Mouse (Mus musculus) Patski (cell line): ENCODE results near the gene Slx4. TPM values are rescaled to one million over a fixed set of nuclear protein-coding genes. Genes with fewer than 3 reads are reported as not detected.
"Not testable (repeated sequence)": the region's sequence is repeated elsewhere in the genome, so short reads cannot be mapped to it uniquely, and the experiment has no call there.

Experiments used
- ATAC-seq: fragments of 100-300 bp; one replicate; pipeline ENCODE4 v1.8.0; 2021
- CTCF ChIA-PET: fragments of 350-600 bp; sonication (Branson Sonifier 250); formaldehyde crosslinking; loops from one replicate; lab custom pipeline; 2022; ENCODE audit warnings: inconsistent platforms; lab: Charles Lee
- POLR2A ChIA-PET: fragments of 350-600 bp; sonication (Branson Sonifier 250); formaldehyde crosslinking; loops from one replicate; lab custom pipeline; 2022; ENCODE audit warnings: antibody characterized with exemption, inconsistent platforms; lab: Charles Lee
- DNase-seq: peaks from one replicate; pipeline ENCODE4 v3.0.0-alpha.2; 2011; ENCODE audit warnings: low read depth, low spot score
- H3K27me3 ChIP-seq: fragments of 371-371 bp; one replicate; pipeline ENCODE4 v1.5.1; 2021
- CTCF ChIP-seq: fragments of 100-300 bp; IDR thresholded peaks from one replicate; pipeline ENCODE4 v1.5.1; 2021
- in situ Hi-C: fragments of 300-500 bp; cut with MboI; formaldehyde crosslinking; loops from 3 replicates; pipeline ENCODE4 v1.11.1; 2018; ENCODE audit warnings: low pct_unique_long_range_greater_than_20kb, mixed read lengths
- polyA plus RNA-seq: library from polyadenylated mRNA; unstranded; gene quantifications from one replicate; pipeline ENCODE4 v1.2.3, GENCODE M21; 2021

Gene Slx4
- polyA plus RNA-seq, 1 experiment from 2014 or later: 26.4 TPM

- CTCF ChIA-PET: no interaction called here
- DNase-seq: no peak
These were observed 10.6 kb upstream of the Slx4 start for GRCm38 (mm10) chr16:4014040-4014668.

DNA sequence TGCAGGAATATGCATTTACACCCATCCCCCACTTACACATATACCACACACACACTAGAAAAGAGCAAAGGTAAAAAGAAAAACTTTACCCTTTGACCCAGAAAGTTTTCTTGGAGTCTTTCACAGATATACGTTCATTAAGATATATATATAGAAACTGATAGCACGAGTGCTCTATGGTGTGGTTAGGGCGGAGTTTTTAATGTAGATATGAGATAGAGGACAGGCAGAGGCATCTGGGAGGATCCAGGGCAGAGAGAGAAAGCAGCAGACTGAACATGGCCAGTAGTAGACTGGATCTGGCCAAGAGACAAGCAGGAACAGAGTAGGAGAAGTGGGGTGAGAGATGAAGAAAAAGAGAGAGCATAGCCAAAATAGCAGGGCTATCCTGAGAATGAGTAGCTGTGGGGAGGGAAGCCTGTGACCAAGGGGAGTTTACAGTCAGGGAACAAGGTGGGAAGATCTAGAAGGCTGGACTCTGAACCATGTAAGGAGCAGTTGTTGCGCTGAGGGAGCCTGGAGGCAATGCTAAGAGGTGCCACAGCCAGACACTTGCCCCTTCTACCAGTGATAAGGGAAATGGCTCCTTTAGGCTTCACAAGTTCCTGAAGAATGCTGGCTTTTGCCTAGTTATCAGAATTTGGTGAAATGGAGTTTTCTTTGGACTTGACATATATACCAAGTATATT is 9.5 kb upstream of the Slx4 start:
- ChIA-PET POLR2A (no interaction called here), CTCF (interaction anchor here (1.2 kb wide), 1 partner anchor 14 kb away, joined by 3 read pairs; no protein-coding TSS in a partner anchor)
- in situ Hi-C loops: no loop called here
- TF ChIP-seq CTCF: no peak
- DNase-seq (no peak), ATAC-seq (no peak)
- no peaks in the 10 kb centered on the region for H3K27me3 ChIP-seq

More at GRCm38 (mm10) chr16:4014040-4014668, 10.6 kb upstream of the Slx4 start:
- ATAC-seq: no peak
- TF ChIP-seq CTCF: no peak
- POLR2A ChIA-PET: no interaction called here
- H3K27me3 ChIP-seq: no peaks in the 10 kb centered on the region
- in situ Hi-C loops: no loop called here

DNA sequence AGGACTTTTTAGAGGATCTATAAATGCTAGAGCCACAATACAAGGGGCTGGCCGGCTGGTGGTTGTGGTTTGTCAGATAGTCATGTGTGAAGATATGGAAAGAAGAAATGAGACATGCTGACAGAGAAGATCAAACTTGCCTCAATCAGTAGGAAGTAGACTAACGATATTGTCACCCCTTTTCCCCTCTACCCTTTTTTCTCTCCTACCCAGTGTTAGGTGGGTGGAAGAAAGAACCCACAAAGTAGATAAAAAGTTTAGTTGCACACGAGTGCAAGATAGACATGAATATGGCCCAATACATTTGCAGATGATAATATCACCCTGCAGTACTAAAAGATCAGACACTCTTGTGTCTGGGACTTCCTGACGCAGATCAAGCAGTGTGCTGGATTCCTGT is 15.2 kb downstream of the Slx4 start:
- ATAC-seq: no peak
- TF ChIP-seq CTCF: no peak
- in situ Hi-C loops: loop anchor here (5.0 kb wide), 1 partner anchor 46 kb away; no protein-coding TSS in a partner anchor
- no peaks in the 10 kb centered on the region for H3K27me3 ChIP-seq
- CTCF ChIA-PET: no interaction called here
- POLR2A ChIA-PET: no interaction called here
- no peak for DNase-seq

DNA sequence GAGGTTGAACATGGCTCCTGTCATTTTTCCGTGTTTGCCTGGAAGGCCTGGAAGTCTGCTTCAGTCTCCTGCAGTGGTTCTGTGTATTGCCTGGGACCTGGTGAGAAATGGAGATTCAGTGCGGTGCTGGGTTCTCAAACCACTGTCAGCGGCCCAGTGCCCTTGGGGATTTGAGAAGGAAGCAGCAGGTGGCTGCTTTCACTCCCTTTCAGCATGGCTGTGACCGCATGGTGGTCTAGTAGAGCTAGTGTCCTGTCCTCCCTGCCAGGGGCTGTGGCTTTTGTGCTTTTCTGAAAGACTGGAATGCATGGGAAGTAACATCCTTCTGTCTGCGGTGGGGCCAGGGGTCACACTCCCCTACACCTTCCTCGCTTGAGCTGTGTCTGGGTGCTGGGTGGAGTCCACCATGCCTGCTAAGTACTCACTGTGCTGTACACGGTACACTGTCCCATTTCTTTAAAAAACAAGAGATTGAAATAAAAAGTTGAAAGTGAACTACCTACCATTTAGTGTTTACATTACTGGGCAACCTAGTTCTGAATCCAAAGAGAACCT is 20.3 kb downstream of the Slx4 start:
- TF ChIP-seq CTCF: no peak
- ChIA-PET POLR2A (no interaction called here), CTCF (no interaction called here)
- no peaks in the 10 kb centered on the region for H3K27me3 ChIP-seq
- ATAC-seq: no peak
- in situ Hi-C loops: no loop called here
- no peak for DNase-seq

- CTCF ChIA-PET: no interaction called here
These were observed 21.4 kb downstream of the Slx4 start for GRCm38 (mm10) chr16:3982173-3982572.

DNA sequence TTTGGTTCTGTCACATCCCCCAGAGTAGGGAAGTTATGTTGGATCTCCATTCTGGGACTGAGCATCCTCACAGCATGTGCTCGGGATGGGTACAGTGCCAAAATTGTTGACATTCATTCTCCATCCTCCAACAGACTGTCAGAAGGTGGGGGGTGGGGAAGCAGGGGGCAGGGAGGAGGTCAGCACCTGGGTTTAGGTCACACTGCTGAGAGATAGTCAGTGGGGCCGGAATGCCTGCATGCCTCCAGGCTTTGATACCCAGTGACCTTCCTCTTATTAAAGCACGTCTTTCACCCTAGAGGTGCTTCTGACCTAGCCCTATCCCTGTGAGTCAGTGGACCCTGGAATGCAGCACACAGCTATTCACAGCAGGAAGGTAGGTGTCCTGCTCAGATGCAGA is 26.9 kb downstream of the Slx4 start:
- H3K27me3 ChIP-seq: no peaks in the 10 kb centered on the region
- ATAC-seq: peak; percentile 12
- in situ Hi-C loops: no loop called here
- no peak for DNase-seq
- POLR2A ChIA-PET: no interaction called here
- CTCF ChIA-PET: interaction anchor here (1.0 to 1.2 kb wide), 2 partner anchors 9 to 17 kb away, joined by 3 to 4 read pairs; no protein-coding TSS in a partner anchor
- TF ChIP-seq CTCF: no peak

More at GRCm38 (mm10) chr16:3982173-3982572, 21.4 kb downstream of the Slx4 start:
- DNase-seq: no peak
- H3K27me3 ChIP-seq: no peaks in the 10 kb centered on the region
- no peak for TF ChIP-seq CTCF
- POLR2A ChIA-PET: no interaction called here
- in situ Hi-C loops: no loop called here
- no peak for ATAC-seq

DNA sequence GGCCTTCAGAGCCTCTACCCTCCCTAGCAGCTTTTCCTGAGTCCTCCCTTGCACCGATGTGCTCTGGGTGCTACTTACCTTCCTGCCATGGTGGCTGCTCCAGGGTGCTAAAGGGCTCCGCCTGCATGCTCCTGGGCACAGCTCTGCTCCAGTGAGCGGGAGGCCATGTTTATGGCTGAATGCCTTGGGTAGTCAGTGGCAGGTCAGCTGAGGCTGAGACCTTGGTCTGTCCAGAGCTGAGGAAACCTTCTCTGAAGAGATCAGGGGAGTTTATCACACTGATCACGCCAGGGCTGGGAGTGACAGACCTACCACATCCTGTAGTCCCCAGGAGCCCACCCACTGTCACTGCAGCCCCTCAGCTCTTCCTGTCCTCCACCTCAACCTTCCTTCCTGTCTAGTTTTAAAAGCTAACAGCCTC is 27.3 kb downstream of the Slx4 start, which contains the start of gene Nlrc3:
TSS of gene Nlrc3 (minus strand) at position 382 of the 421 bp plus-strand sequence.
- POLR2A ChIA-PET: no interaction called here
- no peak for ATAC-seq
- CTCF ChIA-PET: interaction anchor here (1.2 kb wide), 1 partner anchor 16 kb away, joined by 3 read pairs; no protein-coding TSS in a partner anchor

GRCm38 (mm10) chr16:3975658-3976057 is 27.9 kb downstream of the Slx4 start:
- H3K27me3 ChIP-seq: no peaks in the 10 kb centered on the region
- CTCF ChIA-PET: interaction anchor here (1.2 kb wide), 1 partner anchor 16 kb away, joined by 3 read pairs; no protein-coding TSS in a partner anchor
- ATAC-seq (no peak), DNase-seq (no peak)
- POLR2A ChIA-PET: no interaction called here
- in situ Hi-C loops: no loop called here
- no peak for TF ChIP-seq CTCF

More for the DNA sequence above, 27.3 kb downstream of the Slx4 start, which contains the start of gene Nlrc3:
- in situ Hi-C loops: no loop called here
- H3K27me3 ChIP-seq: no peaks in the 10 kb centered on the region
- TF ChIP-seq CTCF: no peak
- DNase-seq: no peak

GRCm38 (mm10) chr16:3974456-3974855 is 29.1 kb downstream of the Slx4 start:
- in situ Hi-C loops, ATAC-seq, CTCF ChIA-PET, POLR2A ChIA-PET, DNase-seq, H3K27me3 ChIP-seq: not testable (repeated sequence)

DNA sequence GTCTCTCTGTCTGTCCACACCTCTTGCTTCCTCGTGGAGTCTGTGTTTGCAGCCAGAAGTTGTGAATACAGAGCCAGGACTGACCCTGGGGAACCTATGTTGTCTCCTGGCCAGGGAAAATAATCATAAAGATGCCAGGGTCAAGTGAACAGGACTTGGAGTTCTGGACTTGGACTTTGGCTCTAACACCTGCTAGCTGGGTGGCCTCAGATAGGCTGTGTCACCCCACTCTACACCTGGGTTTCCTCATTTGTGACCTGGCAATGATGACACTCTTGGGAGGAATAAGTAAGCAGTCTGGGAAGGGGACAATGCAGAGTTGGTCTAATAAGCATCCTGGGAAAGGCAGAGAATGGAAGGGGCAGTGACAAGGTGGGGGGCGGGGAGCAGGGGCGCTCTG is 38.0 kb downstream of the Slx4 start:
- CTCF ChIA-PET: interaction anchor here (1.5 kb wide), 1 partner anchor 22 kb away, joined by 3 read pairs; no protein-coding TSS in a partner anchor
- POLR2A ChIA-PET: no interaction called here
- in situ Hi-C loops: no loop called here
- TF ChIP-seq CTCF: no peak
- H3K27me3 ChIP-seq: no peaks in the 10 kb centered on the region
- no peak for ATAC-seq
- no peak for DNase-seq

DNA sequence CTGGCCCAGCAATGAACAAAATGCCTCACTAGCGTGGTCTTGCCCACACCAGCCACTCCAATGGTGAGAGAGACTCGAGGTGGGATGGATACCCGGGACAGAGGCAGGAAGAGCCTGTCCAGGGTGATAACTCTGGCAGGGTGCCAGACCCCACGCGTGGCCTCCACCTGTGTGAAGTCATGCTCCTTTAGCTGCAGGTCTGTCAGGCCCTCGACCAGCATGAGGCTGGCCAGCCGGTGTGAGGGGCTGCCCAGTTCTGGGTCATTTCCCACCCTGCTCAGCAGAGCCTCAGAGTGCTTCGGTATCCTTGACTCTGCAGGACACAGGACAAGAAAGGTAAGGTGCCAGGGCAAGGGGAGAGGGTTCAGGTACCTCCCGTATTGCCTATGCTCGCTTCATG is 38.6 kb downstream of the Slx4 start:
- no peak for TF ChIP-seq CTCF
- H3K27me3 ChIP-seq: no peaks in the 10 kb centered on the region
- POLR2A ChIA-PET: no interaction called here
- ATAC-seq (no peak), DNase-seq (no peak)
- in situ Hi-C loops: no loop called here
- CTCF ChIA-PET: interaction anchor here (1.5 kb wide), 1 partner anchor 22 kb away, joined by 3 read pairs; no protein-coding TSS in a partner anchor
